Mouse (Mus musculus) testis, adult 2 months (tissue): ENCODE measurements around the gene Stk25.

Experiments used
- CTCF ChIP-seq: fragments of 200-500 bp; IDR thresholded peaks from 2 replicates; pipeline ENCODE4 v1.5.1; 2012; ENCODE audit warnings: low read depth, mild to moderate bottlenecking, inconsistent platforms, low read length, moderate library complexity; ENCODE audit not compliant: control insufficient read depth, insufficient read depth, insufficient replicate concordance
- POLR2A ChIP-seq: fragments of 200-500 bp; IDR thresholded peaks from 2 replicates; pipeline ENCODE4 v1.6.1; 2012; ENCODE audit warnings: low read depth, mild to moderate bottlenecking, inconsistent platforms, low read length, moderate library complexity; ENCODE audit not compliant: control insufficient read depth

- no peak for TF ChIP-seq CTCF
- no peak for TF ChIP-seq POLR2A
Observed at GRCm38 (mm10) chr1:93577066-93577465, 81.4 kb downstream of the Stk25 start.
